7 mouse cellular contexts compared by ENCODE assay signal in genomic region chr10:83819266-83819949, GRCm38 (mm10).
DNase-seq lines count a peak whose midpoint lies in the region; ATAC-seq and TF ChIP-seq lines count a peak whose summit lies in the region.

No protein-coding gene starts in this region.

- H3K4me3 ChIP-seq in cortical plate, adult 2 months (ENCODE audit: insufficient read depth, low read length): no peak overlapping the region
- no peak overlapping the region for H3K4me3 ChIP-seq in hindbrain, postnatal 0 days (ENCODE audit: low read length)
- no peak overlapping the region for H3K4me3 ChIP-seq in left cerebral cortex, adult 2 months
- H3K4me3 ChIP-seq in small intestine, adult 2 months (ENCODE audit: low read depth, low read length): no peak overlapping the region

- H3K27ac ChIP-seq in cortical plate, adult 2 months (ENCODE audit: insufficient read depth, low read length): no peak overlapping the region
- no peak overlapping the region for H3K27ac ChIP-seq in hindbrain, postnatal 0 days
- H3K27ac ChIP-seq in left cerebral cortex, adult 2 months: no peak overlapping the region
- H3K27ac ChIP-seq in small intestine, adult 2 months (ENCODE audit: insufficient read depth, low read depth, low read length): no peak overlapping the region

- H3K27me3 ChIP-seq in hindbrain, postnatal 0 days (ENCODE audit: insufficient read depth, low read length): no peaks in the 10 kb centered on the region
- H3K27me3 ChIP-seq in small intestine, adult 2 months (ENCODE audit: control insufficient read depth, insufficient read depth, low read length): no peaks in the 10 kb centered on the region

- no peaks in the 10 kb centered on the region for H3K9me3 ChIP-seq in hindbrain, postnatal 0 days (ENCODE audit: low read length)

- TF ChIP-seq POLR2A in cortical plate, adult 2 months (IDR thresholded peaks at IDR 0.05; ENCODE audit: extremely low read depth, insufficient read depth, low read length): no peak
- no peak for TF ChIP-seq POLR2A in small intestine, adult 2 months (IDR thresholded peaks at IDR 0.05; ENCODE audit: low read depth, low read length)

- peak; percentile 85 for DNase-seq in adrenal gland, postnatal 10 days
- DNase-seq in gastrocnemius, postnatal 14 days: peak; percentile 72
- DNase-seq in hindbrain, postnatal 0 days (ENCODE audit: low spot score): peak; percentile 94
- peak; percentile 81 to 84 for DNase-seq in left cerebral cortex, adult 2 months (ENCODE audit: extremely low spot score in 1 of 2, low spot score in 2 of 2)
- DNase-seq in mesoderm, embryonic 11.5 days (ENCODE audit: low read depth, low spot score): peak; percentile 87

- 7% methylated on average over 13 of the region's 13 CpGs for WGBS in hindbrain, postnatal 0 days
- WGBS in small intestine, adult 2 months: 12% methylated on average over 13 of the region's 13 CpGs

- ATAC-seq in hindbrain, postnatal 0 days: peak; percentile 73

- no peaks in the 10 kb centered on the region for H3K4me1 ChIP-seq in cortical plate, adult 2 months (ENCODE audit: control insufficient read depth, insufficient read depth, low read length)
- 0 out of 2 replicates have a peak, but pooled peaks cover 3% of the 10 kb centered on the region for H3K4me1 ChIP-seq in hindbrain, postnatal 0 days (ENCODE audit: insufficient read depth, low read length)
- no peaks in the 10 kb centered on the region for H3K4me1 ChIP-seq in small intestine, adult 2 months (ENCODE audit: control insufficient read depth, insufficient read depth, insufficient read length, low read length)

- intact Hi-C loops in gastrocnemius, postnatal 14 days (cut with DNase I; ENCODE audit: low total_unique reads): loop anchor here (5.0 kb wide), 3 partner anchors 198 to 633 kb away; no protein-coding TSS in a partner anchor
- intact Hi-C loops in left cerebral cortex, adult 2 months (cut with DNase I): loop anchor here (1.0 to 2.0 kb wide), 4 partner anchors 199 to 696 kb away; no protein-coding TSS in a partner anchor

- H3K9ac ChIP-seq in hindbrain, postnatal 0 days (replicated peaks; ENCODE audit: low read length): no peak overlapping the region

- peak; percentile 88 for TF ChIP-seq CTCF in cortical plate, adult 2 months (IDR thresholded peaks at IDR 0.05; ENCODE audit: extremely low read depth, insufficient read depth, low read length)
- TF ChIP-seq CTCF in hindbrain, postnatal 0 days (IDR thresholded peaks at IDR 0.05; ENCODE audit: low read depth): peak; percentile 90
- peak; percentile 87 for TF ChIP-seq CTCF in left cerebral cortex, adult 2 months (IDR thresholded peaks at IDR 0.05)
- TF ChIP-seq CTCF in small intestine, adult 2 months (IDR thresholded peaks at IDR 0.05; ENCODE audit: extremely low read depth, insufficient read length, insufficient replicate concordance, low read depth, low read length): peak; percentile 39; the same call in 1 of the 2 replicates

- no peaks in the 10 kb centered on the region for H3K36me3 ChIP-seq in hindbrain, postnatal 0 days (ENCODE audit: insufficient read depth, low read length)
- H3K36me3 ChIP-seq in small intestine, adult 2 months (ENCODE audit: control insufficient read depth, insufficient read depth, low read length): no peaks in the 10 kb centered on the region

- peak overlapping the region; percentile 49 for H3K4me2 ChIP-seq in hindbrain, postnatal 0 days (ENCODE audit: low read depth, low read length)

Comparison
In these comparisons a context has a peak if more than half of its experiments do, and no peak if none do; other contexts are left out.
1. CTCF ChIP-seq: peak in every context shown above with its lines; median percentile 90 in hindbrain, postnatal 0 days; 88 in cortical plate, adult 2 months; 87 in left cerebral cortex, adult 2 months; 39 in small intestine, adult 2 months.